Mouse (Mus musculus): ENCODE results near the gene Zscan10. TPM values are rescaled to one million over a fixed set of nuclear protein-coding genes. Genes with fewer than 3 reads are reported as not detected.

Zscan10 gene
- polyA plus RNA-seq, 1 experiment: 0.09 TPM

- Histone ChIP-seq H3K79me3 (ENCODE audit: low read depth) (no peaks in the 10 kb centered on the region), H3ac (ENCODE audit: control insufficient read depth, insufficient read length, low read depth) (no peak overlapping the region), H3K36me3 (ENCODE audit: control insufficient read depth, insufficient read depth) (no peaks in the 10 kb centered on the region), H3K79me2 (ENCODE audit: control insufficient read depth, insufficient read depth) (no peaks in the 10 kb centered on the region), H3K27me3 (ENCODE audit: control insufficient read depth, insufficient read depth, insufficient read length) (no peaks in the 10 kb centered on the region), H3K4me3 (ENCODE audit: insufficient read depth, poor library complexity, severe bottlenecking) (no peak overlapping the region)
- TF ChIP-seq MAX (IDR thresholded peaks at IDR 0.05) (no peak), MYOD1 (IDR thresholded peaks at IDR 0.05; ENCODE audit: control insufficient read depth, insufficient read length, low read depth) (no peak), USF1 (IDR thresholded peaks at IDR 0.05; ENCODE audit: low read depth) (no peak), MYOG (IDR thresholded peaks at IDR 0.05; ENCODE audit: control insufficient read depth, extremely low read depth, insufficient read length) (no peak)
Observed at GRCm38 (mm10) chr17:23603077-23603476, 2.4 kb downstream of the Zscan10 start.

- H3K4me3 ChIP-seq (ENCODE audit: insufficient read depth, poor library complexity, severe bottlenecking): no peak overlapping the region
- no peaks in the 10 kb centered on the region for H3K27me3 ChIP-seq (ENCODE audit: control insufficient read depth, insufficient read depth, insufficient read length)
- TF ChIP-seq MAX (IDR thresholded peaks at IDR 0.05) (no peak), MYOD1 (IDR thresholded peaks at IDR 0.05; ENCODE audit: control insufficient read depth, insufficient read length, low read depth) (no peak), CTCF (IDR thresholded peaks at IDR 0.05; ENCODE audit: control insufficient read depth, insufficient read depth, insufficient read length) (no peak), USF1 (IDR thresholded peaks at IDR 0.05; ENCODE audit: low read depth) (no peak), CEBPB (IDR thresholded peaks at IDR 0.05; ENCODE audit: low read depth) (no peak), MYOG (IDR thresholded peaks at IDR 0.05; ENCODE audit: control insufficient read depth, extremely low read depth, insufficient read length) (no peak), FOSL1 (IDR thresholded peaks at IDR 0.05; ENCODE audit: insufficient read depth, low read length, poor library complexity, severe bottlenecking) (no peak)
- no peaks in the 10 kb centered on the region for H3K79me3 ChIP-seq (ENCODE audit: low read depth)
- H3K36me3 ChIP-seq (ENCODE audit: control insufficient read depth, insufficient read depth): no peaks in the 10 kb centered on the region
- H3K79me2 ChIP-seq (ENCODE audit: control insufficient read depth, insufficient read depth): no peaks in the 10 kb centered on the region
- H3ac ChIP-seq (ENCODE audit: control insufficient read depth, insufficient read length, low read depth): no peak overlapping the region
Observed at GRCm38 (mm10) chr17:23603542-23603941, 2.9 kb downstream of the Zscan10 start.

GRCm38 (mm10) chr17:23604394-23604793, 3.7 kb downstream of the Zscan10 start:
- Histone ChIP-seq H3K36me3 (ENCODE audit: control insufficient read depth, insufficient read depth) (no peaks in the 10 kb centered on the region), H3ac (ENCODE audit: control insufficient read depth, insufficient read length, low read depth) (no peak overlapping the region), H3K79me2 (ENCODE audit: control insufficient read depth, insufficient read depth) (no peaks in the 10 kb centered on the region), H3K27me3 (ENCODE audit: control insufficient read depth, insufficient read depth, insufficient read length) (peaks cover 2% of the 10 kb centered on the region), H3K4me3 (ENCODE audit: insufficient read depth, poor library complexity, severe bottlenecking) (no peak overlapping the region), H3K79me3 (ENCODE audit: low read depth) (no peaks in the 10 kb centered on the region)
- TF ChIP-seq USF1 (IDR thresholded peaks at IDR 0.05; ENCODE audit: low read depth): no peak
- no peak for TF ChIP-seq CEBPB (IDR thresholded peaks at IDR 0.05; ENCODE audit: low read depth)

DNA sequence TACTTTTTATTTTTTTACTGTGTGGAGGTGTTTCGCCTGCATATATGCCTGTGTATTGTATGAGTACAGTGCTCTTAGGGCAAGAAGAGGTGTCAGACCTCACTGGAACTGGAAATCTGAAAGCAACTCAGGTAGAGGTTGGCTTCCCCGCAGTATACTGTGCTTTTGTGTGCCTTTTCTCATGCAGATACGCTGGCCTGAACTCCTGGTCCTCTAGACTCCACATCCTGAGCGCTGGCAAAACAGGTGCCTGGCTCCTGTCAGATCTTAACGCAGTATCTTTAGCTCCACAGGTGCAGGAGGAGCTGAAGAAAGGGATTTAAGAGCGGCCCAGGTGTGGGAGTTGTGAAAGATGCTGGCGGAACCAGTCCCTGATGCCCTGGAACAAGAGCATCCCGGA, 4.6 kb downstream of the Zscan10 start:
- TF ChIP-seq FOSL1 (IDR thresholded peaks at IDR 0.05; ENCODE audit: insufficient read depth, low read length, poor library complexity, severe bottlenecking) (no peak), USF1 (IDR thresholded peaks at IDR 0.05; ENCODE audit: low read depth) (no peak), MAX (IDR thresholded peaks at IDR 0.05) (no peak), MYOG (IDR thresholded peaks at IDR 0.05; ENCODE audit: control insufficient read depth, extremely low read depth, insufficient read length) (no peak), CTCF (IDR thresholded peaks at IDR 0.05; ENCODE audit: control insufficient read depth, insufficient read depth, insufficient read length) (no peak), CEBPB (IDR thresholded peaks at IDR 0.05; ENCODE audit: low read depth) (no peak)
- Histone ChIP-seq H3K79me3 (ENCODE audit: low read depth) (no peaks in the 10 kb centered on the region), H3K79me2 (ENCODE audit: control insufficient read depth, insufficient read depth) (no peaks in the 10 kb centered on the region), H3ac (ENCODE audit: control insufficient read depth, insufficient read length, low read depth) (no peak overlapping the region), H3K4me3 (ENCODE audit: insufficient read depth, poor library complexity, severe bottlenecking) (no peak overlapping the region), H3K27me3 (ENCODE audit: control insufficient read depth, insufficient read depth, insufficient read length) (peaks cover 11% of the 10 kb centered on the region), H3K36me3 (ENCODE audit: control insufficient read depth, insufficient read depth) (no peaks in the 10 kb centered on the region)

GRCm38 (mm10) chr17:23609612-23610011, 9.0 kb downstream of the Zscan10 start:
- Histone ChIP-seq H3K4me3 (ENCODE audit: insufficient read depth, poor library complexity, severe bottlenecking) (no peak overlapping the region), H3K79me3 (ENCODE audit: low read depth) (no peaks in the 10 kb centered on the region), H3K36me3 (ENCODE audit: control insufficient read depth, insufficient read depth) (no peaks in the 10 kb centered on the region), H3K79me2 (ENCODE audit: control insufficient read depth, insufficient read depth) (no peaks in the 10 kb centered on the region), H3ac (ENCODE audit: control insufficient read depth, insufficient read length, low read depth) (no peak overlapping the region), H3K27me3 (ENCODE audit: control insufficient read depth, insufficient read depth, insufficient read length) (peaks cover 21% of the 10 kb centered on the region)
- TF ChIP-seq CEBPB (IDR thresholded peaks at IDR 0.05; ENCODE audit: low read depth): no peak
- no peak for TF ChIP-seq MYOD1 (IDR thresholded peaks at IDR 0.05; ENCODE audit: control insufficient read depth, insufficient read length, low read depth)

GRCm38 (mm10) chr17:23610361-23610800, 9.7 kb downstream of the Zscan10 start:
- Histone ChIP-seq H3K79me3 (ENCODE audit: low read depth) (no peaks in the 10 kb centered on the region), H3K79me2 (ENCODE audit: control insufficient read depth, insufficient read depth) (no peaks in the 10 kb centered on the region), H3ac (ENCODE audit: control insufficient read depth, insufficient read length, low read depth) (no peak overlapping the region), H3K27me3 (ENCODE audit: control insufficient read depth, insufficient read depth, insufficient read length) (peaks cover 21% of the 10 kb centered on the region), H3K36me3 (ENCODE audit: control insufficient read depth, insufficient read depth) (no peaks in the 10 kb centered on the region), H3K4me3 (ENCODE audit: insufficient read depth, poor library complexity, severe bottlenecking) (no peak overlapping the region)
- TF ChIP-seq MYOG (IDR thresholded peaks at IDR 0.05; ENCODE audit: control insufficient read depth, extremely low read depth, insufficient read length) (no peak), FOSL1 (IDR thresholded peaks at IDR 0.05; ENCODE audit: insufficient read depth, low read length, poor library complexity, severe bottlenecking) (no peak), MAX (IDR thresholded peaks at IDR 0.05) (no peak), CTCF (IDR thresholded peaks at IDR 0.05; ENCODE audit: control insufficient read depth, insufficient read depth, insufficient read length) (peak; percentile 96), USF1 (IDR thresholded peaks at IDR 0.05; ENCODE audit: low read depth) (no peak)

Data from C2C12 (cell line).